Mouse (Mus musculus): ENCODE results near the gene Lsm4.
A peak's percentile ranks its signal among the peaks of the same experiment; 100 is the strongest.

The Lsm4 gene

DNA sequence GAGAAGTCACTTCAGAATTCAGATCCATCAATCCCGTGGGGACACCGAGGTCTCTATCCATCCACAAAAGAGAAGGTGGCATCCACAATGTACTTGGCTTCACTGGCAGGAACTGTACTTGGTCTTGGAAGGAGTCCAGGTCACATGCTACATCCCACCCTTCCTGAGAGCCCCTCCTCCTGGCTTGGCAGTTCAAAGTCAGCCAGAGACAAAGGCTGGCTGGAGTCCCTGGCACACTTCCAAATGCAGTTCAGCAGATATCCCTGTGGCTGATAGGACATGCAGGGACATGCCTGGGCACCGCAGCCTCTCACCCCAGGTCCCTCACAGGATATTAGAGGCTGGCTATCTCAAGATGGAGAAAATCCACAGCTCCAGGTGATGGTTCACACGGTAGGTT lies 23.7 kb upstream of the Lsm4 start:
- DNase-seq (ENCODE audit: low spot score) = peak; percentile 93

DNA sequence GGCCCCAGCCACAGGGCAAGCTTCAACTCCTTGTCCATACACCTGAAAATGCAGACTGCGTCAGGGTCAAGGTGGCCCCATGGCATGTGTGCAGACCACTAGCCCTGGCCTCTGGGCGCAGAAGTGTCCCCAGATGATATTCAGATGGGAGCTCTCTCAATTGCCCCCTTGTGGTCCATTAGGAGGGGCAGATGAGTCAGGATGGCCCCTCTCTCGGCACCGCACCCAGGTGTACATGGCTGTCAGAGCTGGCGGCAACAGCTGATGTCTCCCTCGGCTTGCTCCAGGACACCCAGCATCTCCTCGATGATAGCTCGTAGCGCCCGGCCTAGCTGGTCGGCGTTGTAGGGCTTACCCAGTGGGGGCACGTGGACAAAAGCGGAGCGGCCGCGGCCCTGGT lies 22.7 kb upstream of the Lsm4 start:
- DNase-seq (ENCODE audit: low spot score) = no peak

DNA sequence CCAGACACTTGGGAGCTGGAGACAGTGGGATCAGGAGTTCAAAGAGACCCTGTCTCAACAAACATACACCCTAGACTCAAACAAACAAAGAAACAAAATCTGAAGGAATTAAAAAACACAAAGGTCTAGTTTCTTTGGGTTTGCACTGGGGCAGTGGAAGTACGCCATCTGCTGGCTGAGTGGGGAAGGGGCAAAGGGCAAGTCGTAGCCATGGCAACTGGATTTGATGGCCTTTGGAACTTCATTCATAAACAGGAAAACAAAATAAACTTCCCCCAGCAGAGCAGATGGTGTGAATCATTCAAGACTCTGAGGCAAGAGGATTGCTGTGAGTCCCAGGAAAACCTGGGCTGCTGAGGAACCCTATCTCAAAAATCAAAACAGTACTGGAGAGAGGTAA lies 19.8 kb upstream of the Lsm4 start:
- DNase-seq (ENCODE audit: low spot score) = peak; percentile 79

DNA sequence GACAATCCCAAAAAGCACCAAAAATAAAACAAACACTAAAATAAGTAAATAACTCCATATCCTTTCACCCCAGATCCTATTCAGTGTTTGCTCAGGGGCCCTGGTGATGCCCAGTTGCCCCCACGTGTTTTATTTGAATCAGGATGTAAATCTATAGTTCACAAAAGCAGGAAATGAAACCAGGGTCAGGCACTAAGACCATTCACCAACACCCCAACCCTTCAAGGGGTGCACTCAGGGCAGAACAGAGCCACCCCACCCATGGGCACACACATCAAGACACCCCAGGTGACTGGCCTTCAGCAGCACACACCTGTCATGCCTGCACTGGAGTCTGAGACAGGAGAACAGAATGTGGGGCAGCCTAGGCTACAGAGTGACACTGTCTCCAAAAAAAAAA lies 18.9 kb upstream of the Lsm4 start:
- no peak for DNase-seq (ENCODE audit: low spot score)

DNA sequence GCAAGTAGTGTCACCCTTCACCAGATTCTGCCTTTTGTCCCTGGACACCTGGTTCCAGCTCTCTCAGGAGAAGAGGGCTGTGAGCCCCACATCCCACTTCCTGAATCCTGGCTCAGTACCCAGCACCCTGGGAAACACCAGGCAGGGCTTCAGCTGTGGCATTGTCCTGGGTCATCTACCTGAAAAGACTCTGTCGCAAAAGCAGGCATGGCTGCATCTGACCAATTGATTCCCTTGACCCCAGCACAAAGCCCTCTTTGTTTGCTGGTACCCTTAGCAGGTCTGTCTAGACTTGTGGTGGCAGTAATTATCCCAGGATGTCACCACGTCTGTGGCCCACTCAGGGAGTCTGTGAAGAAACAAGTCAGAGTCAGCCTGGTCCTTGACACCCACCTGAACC lies 17.6 kb upstream of the Lsm4 start:
- no peak for DNase-seq (ENCODE audit: low spot score)

DNA sequence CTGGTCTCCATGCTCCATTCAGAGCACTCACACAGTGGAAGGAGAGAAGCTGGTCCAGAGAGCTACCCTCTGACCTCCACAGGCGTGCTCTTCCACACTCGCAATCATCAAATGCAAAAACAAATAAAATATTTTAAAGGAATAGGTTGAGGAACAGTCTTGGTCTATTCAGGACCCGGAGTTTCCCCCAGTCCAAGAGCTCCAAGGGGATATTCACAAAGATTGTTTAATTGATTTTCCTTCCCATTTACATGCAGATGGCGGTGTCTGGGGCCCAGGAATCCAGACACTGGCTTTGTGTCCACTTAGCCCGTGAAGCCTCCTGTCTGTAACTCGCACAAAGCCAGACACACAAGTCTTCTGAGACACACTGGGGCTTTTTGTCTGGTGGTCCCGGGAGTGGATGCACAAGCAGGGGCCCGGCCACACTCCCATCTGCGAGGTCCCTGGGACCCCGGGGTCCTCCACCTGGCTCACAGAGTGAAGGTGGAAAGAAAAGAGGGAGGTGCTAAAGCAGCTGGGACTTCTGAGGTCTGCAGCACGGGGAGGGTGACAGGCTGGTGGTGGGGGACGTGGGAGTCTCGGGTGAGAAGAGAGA lies 16.8 kb upstream of the Lsm4 start:
- DNase-seq (ENCODE audit: low spot score) = no peak

DNA sequence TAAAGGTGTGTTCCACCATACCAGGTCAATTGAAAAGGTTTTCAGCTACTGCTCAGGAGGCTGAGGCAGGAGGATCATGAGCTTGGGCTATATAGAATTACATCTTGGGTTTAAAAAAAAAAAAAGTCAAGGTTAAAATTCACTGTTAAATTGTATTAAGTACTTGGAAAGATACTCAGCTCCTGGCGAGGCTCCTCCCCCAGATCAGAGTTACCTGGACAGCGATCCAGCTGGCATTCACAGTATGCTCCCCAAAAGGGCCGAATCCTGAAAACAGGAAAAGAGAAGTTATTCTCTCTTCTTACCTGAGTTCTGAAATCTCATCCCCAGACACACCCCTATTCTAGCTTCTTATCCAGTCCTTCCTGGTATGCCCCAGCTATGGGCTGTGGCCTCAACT lies 15.8 kb upstream of the Lsm4 start:
- no peak for DNase-seq (ENCODE audit: low spot score)

DNA sequence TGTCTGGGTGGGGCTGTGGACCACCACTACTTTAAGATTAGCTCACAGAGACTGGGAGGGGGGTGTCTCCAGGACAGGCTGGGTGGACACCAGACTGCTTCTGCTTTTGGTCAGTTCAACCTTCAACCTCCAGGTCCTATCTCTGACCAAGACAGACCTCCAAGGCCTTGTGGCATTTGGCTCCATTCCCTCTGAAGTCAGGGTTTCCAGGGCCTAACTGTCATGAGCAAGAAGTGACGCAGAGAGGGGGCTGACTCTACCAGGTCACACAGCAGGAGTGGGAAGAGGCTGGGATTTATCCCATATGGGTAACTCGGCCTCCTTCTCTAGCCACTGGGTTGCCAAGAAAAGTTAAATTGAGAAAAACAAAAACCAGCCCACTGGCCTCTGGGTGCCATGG lies 15.3 kb upstream of the Lsm4 start:
- DNase-seq (ENCODE audit: low spot score) = no peak

DNA sequence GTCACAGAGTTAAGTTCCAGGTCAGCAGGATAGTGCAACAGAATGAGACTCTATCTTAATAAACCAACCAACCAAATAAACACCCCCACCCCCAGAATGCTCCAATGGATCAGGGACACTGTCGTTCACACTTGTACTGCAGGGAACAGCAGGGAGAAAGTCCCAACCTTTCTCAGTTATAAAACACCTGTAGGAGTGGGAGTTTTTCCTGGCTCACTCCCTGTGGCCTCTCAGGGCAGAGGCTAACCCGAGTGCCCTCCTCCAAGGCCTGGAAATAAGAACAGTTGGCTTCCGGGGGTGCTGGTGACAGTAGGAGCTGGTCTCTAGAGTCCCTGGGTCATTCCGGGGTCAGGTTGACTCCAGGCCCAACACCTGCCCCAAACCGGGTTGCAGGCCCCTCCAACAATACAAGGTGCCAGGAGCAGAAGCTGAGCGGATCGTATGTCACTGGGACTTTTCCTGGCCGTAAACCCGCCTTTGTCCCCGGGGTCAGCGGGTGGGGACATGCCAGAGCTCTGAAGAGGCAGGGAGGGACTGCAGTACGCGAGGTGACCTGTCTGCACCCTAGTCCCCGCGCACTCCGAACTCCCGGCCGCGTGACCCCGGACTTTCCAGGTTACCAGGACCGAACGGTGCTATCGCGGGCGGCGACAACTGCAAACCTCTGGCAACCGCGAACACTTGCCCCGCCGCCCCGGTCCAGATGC lies 14.0 kb upstream of the Lsm4 start:
- peak; percentile 31 for DNase-seq (ENCODE audit: low spot score)

DNA sequence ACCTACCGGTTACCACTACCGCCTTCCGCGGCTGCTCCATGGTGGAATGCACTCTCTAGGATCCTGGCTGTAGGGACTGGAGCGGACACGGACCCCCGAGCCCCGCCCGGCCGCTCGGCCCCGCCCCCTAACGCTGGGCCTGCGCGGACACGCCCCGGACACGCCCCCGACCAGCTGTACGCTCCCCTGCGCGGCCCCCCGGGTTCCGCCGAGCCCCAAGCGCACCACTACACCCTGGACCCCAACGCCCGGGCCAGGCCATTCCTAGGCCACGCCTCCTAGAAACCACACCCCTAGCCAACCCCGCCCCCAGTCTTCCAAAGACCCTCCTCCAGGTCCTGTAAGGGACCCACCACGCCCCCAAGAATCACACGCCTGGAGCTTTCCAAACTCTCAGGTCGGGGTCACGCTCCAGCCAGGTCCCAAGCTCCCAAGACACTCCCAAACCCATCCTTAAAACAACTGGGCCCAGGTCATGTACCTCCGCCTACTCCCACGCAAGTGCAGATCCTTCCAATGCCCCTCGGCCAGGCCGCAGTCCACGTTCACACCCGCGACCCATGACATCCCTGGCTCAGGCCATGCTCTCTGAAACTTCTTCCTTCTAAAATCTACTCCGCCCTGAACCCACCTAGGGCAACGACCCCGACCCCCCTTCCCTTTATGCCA lies 13.3 kb upstream of the Lsm4 start:
- peak; percentile 87 for DNase-seq (ENCODE audit: low spot score)

DNA sequence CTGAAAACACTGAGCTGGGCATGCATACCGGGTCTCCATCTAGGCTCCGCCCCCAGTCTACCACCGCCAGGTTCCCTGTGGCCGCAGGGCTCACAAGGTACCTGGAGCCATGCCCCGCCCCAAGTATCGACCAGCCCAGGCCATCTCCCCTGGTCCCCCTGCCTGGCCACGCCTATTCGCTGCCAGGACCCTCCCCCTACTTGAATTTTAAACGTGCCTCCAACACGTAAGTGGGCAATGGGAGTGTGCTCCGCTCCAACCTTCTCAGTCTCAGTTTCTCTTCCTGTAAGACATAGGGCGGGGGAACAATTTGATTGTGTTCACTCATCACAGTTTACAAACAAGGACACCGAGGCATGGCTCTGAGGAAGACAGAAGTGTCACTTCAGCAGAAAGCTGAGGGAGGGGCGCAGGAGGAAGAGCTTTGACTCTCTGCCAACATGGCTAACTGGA lies 12.7 kb upstream of the Lsm4 start, which contains the start of gene Pgpep1:
Gene Pgpep1 (minus strand): TSS at position 116 of the 453 bp plus-strand sequence.
- peak; percentile 69 for DNase-seq (ENCODE audit: low spot score)

DNA sequence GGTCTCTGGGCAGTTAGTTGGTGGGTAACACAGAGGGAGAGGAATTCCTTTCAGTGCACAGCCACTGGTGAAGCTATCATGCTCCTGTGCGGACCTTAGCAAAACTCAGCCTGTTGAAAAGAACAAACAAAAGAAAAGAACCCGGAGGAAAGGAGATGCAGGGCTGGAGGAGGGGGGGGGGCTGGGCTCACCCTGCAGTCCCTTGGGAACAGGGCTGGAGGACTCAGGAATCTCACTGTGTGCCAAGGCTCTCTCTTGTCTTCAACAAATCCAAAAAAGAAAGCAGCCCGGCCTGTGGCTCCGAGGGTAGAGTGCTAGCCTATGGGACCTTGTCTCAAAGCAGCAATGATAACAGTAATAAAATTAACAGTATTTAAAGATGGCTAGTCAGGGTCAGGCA lies 9.4 kb upstream of the Lsm4 start:
- DNase-seq (ENCODE audit: low spot score) = peak; percentile 72

DNA sequence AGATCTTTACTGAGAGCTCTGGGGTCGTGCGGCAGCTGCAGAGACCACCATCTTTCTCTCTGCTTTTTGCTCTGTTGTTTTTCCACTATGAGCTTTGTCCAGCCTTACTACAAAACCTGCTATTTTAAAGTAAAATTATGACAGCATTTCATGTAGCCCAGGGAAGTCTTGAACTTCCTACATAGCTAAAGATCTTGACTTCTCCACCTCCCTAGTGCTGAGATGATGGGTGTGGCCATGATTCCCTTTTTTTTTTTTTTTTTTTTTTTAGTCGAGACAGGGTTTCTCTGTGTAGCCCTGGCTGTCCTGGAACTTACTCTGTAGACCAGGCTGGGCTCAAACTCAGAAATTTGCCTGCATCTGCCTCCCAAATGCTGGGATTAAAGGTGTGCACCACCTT lies 8.4 kb upstream of the Lsm4 start:
- no peak for DNase-seq (ENCODE audit: low spot score)

DNA sequence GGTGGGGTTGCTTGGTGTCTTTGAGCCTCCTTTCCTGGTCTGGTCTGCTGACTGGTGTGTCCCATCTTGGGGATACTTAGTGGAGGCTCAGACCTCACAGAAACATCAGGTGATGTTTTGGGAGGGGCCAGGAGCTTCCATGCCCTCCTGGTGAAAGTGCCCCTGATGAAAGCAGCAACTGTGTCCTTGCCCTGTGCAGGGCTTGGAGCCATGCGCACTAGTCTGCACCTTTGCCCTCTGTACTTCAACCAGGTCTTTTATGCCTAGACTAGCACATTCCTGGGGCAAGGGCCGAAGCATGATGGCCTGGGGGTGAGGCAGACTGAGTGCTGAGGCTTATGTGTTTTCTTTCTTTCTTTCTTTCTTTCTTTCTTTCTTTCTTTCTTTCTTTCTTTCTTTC lies 7.4 kb upstream of the Lsm4 start:
- no peak for DNase-seq (ENCODE audit: low spot score)

DNA sequence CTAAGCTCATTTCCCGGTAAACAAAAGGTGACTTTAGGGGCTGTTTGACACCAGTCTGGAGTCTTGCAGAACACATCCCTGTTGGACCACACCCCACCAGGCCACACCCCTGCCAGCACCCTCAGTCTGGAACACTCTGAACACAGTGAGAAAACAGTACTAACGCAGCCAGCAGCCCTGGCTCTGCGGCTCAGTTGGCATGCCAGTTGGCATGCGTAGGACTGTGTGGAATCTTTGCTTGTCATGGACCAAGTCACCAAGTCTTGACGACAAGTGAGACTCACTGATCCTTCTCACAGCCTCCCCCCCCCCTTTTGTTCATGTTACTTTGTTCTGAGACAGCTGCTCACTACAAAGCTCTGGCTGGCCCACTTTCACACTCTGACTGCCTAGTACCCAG lies 6.0 kb upstream of the Lsm4 start:
- DNase-seq (ENCODE audit: low spot score) = no peak

DNA sequence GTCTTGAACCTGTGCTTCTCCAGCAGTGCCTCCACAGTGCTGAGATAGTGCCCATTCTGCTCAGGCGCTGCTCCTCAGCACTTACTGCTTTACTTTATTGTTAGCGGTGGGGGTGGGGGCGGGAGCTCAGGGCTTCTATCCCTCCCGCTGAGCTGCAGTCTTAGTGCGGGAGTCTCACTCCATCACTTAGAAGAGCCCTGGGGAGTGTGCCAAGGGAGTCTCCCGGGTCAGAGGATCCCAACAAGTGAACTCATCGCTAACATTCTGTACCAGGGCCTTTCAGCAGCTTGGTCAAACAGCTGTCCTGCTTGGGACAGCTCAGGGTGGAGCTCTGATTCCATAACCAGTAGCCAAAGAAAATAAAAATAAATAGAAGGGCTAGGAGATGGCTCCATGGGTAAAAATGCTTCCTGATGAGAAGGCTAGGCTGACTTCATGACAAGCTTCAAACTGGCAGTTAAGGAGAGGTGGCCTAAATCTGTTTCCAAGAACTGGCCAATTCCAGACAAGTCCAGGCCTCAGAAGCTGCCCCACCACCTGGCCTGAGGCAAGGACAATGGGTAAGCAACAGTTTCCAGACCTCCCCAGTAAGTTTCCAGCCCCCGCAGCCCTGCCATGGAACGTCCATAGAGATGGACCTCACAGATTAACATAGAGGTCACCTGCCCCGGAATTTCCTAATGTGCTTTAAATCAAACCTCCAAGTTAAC lies 1.3 kb upstream of the Lsm4 start:
- DNase-seq (ENCODE audit: low spot score) = no peak

DNA sequence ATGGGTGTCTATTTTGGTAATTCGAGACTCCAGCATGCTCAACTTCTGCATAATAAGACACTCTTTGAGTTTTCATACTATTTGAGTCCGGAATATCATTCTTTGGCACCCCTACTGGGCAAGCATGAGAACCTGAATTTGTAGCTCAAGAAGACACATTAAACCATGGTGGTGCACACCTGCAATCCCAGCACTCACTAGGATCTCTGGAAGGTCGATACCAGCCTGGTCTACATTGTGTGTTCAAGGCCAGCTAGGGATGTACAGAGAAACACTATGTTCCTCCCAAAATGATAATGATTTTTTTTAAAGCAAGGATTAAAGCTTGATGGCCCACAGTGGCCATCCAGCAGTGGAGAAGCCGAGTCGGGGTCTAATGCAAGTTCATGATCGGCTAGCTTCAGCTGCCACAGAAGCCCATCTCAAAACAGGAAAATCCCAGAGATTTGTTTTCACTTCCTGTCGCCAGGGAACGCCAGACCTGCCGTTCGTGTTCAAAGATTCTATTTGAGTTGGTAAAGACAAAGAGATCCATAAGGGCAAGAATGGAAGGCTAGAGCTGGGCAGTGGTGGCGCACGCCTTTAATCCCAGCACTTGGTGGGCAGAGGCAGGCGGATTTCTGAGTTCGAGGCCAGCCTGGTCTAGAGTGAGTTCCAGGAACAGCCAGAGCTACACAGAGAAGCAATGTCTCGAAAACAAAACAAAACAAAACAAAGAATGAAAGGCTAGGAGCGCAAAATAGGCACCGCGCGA lies 546 bp upstream of the Lsm4 start:
- DNase-seq (ENCODE audit: low spot score) = peak; percentile 57

DNA sequence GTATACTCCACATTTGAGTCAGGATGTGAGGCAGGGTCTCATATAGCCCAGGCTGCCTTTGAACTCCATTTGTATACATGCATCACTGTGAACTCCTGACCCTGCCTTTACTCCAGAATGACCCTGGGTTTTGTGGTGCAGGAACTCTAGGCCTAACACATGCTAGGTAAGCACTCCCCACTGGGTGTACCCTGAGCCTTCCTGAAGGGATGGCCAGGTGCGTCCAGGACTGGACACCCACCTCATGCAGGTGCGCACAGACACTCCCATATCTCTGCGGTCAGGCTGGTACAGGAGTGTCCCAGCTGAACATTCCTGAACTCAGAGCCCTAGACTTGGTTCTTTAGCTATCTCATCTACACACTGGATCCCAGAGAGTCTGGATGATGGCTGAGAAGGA lies 1.1 kb downstream of the Lsm4 start:
- DNase-seq (ENCODE audit: low spot score) = no peak

DNA sequence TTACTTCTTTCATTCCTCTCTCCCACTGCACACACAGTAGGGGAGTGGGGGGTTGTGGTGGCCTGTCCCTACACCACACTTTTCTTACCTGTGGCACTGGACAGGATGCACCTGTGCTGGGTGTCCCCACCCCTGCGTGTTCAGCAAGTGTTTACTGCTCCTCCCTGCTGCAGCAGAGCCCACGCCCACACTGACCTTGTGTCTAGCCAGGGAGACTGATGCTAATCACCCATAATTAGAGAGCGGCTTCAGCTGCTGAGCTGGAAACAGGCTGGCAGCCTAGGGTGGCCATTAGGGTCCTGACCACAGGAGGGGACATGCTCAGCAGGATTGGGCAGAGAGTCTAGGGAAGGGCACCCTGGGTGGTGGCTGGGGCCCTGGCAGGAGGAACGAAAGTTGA lies 1.7 kb downstream of the Lsm4 start:
- peak; percentile 62 for DNase-seq (ENCODE audit: low spot score)

DNA sequence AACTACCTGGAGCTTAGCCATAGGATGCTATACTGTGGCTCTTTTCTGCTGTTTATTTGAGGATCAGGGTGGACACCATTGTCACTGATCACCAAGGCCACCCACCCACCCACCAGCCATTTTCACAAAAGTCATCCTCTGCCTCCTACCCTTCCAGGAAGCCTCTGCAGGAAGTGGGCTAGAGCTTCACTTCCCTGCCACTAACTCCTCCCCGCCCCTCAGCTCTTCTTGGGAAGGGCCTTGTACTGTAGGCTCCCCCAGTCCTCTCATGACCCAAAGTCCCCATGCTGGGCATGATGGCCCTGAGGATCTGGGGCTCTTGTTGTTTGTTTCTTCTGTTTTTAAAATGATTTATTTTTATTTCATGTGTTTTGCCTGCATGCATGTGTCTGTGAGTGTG lies 2.3 kb downstream of the Lsm4 start:
- DNase-seq (ENCODE audit: low spot score) = no peak

DNA sequence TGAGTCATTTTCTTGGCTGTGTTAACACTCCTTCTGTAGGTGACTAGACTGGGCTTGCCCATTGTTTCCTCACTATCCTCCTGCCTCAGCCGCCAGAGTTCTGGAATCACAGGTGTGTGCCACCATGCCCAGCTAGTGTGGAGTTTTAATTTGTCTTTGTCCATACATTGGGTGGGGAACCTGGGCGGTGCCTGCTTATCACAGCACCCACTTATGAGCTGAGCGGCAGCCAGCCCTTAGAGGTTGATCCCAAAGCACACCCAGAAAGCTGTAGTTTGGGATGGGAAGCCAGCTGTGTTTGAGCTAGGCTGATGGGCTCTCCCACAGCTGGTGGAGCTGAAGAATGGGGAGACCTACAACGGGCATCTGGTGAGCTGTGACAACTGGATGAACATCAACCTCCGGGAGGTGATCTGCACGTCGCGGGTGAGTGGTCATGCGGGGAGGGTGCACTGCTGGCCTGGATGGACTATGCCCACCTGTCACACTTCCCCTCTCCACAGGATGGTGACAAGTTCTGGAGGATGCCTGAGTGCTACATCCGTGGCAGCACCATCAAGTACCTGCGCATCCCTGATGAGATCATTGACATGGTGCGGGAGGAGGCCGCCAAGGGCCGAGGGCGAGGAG lies 4.5 kb downstream of the Lsm4 start:
- no peak for DNase-seq (ENCODE audit: low spot score)

DNA sequence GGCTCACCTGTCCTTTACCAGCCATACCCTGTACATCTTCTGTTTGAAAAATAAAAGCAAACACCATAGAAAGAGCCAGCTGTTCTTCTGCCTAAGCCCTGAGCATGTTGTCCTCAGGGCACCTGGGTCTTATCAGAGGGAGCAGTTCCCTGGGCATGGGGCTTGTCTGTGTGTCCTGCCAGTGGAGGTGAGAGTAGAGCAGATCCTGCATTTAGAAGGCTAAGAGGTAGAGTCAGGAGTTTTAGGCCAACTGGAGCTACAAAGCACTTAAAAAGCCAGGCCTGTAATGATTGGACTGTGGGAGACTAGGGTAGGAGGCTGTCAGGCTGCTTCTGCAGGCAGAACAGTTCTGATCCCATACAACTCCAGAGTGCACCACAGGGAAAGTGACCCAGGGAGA lies 5.6 kb downstream of the Lsm4 start:
- no peak for DNase-seq (ENCODE audit: low spot score)

All from MN1 (cell line).